Mouse (Mus musculus) neural tube, embryonic 11.5 days (tissue): ENCODE data around the gene Brinp2. TPM values are rescaled to one million over a fixed set of nuclear protein-coding genes. Genes with fewer than 3 reads are reported as not detected.
A peak's percentile ranks its signal among the peaks of the same experiment; 100 is the strongest.

Experiments
- ATAC-seq: fragments of 200-750 bp; cut with Nextera tagmentation; 2 replicates; pipeline ENCODE4 v1.8.0; 2017; ENCODE audit warnings: moderate number of reproducible peaks, mild to moderate bottlenecking, moderate TSS enrichment, moderate library complexity; ENCODE audit not compliant: insufficient read depth, low FRiP score, low TSS enrichment
- DNase-seq: peaks from one replicate; pipeline ENCODE4 v3.0.0-alpha.2; 2015; ENCODE audit warnings: low spot score
- H3K27ac ChIP-seq: fragments of 300-500 bp; sonication (generic); 2 replicates; pipeline ENCODE4 v1.5.1; 2014; ENCODE audit warnings: low read depth, mild to moderate bottlenecking, low read length
- H3K27me3 ChIP-seq: fragments of 300-500 bp; sonication (generic); 2 replicates; pipeline ENCODE4 v1.6.1; 2014; ENCODE audit warnings: mild to moderate bottlenecking, low read length, mixed read lengths; ENCODE audit not compliant: control insufficient read depth, insufficient read depth
- H3K36me3 ChIP-seq: fragments of 300-500 bp; sonication (generic); 2 replicates; pipeline ENCODE4 v1.6.1; 2014; ENCODE audit warnings: mild to moderate bottlenecking, low read length, moderate library complexity, mixed read lengths; ENCODE audit not compliant: control insufficient read depth, insufficient read depth
- H3K4me1 ChIP-seq: fragments of 300-500 bp; sonication (generic); 2 replicates; pipeline ENCODE4 v1.6.1; 2014; ENCODE audit warnings: low read length, mixed read lengths; ENCODE audit not compliant: control insufficient read depth, insufficient read depth
- H3K4me2 ChIP-seq: fragments of 300-500 bp; sonication (generic); 2 replicates; pipeline ENCODE4 v1.6.1; 2014; ENCODE audit warnings: low read depth, mild to moderate bottlenecking, moderate library complexity
- H3K4me3 ChIP-seq: fragments of 300-500 bp; sonication (generic); 2 replicates; pipeline ENCODE4 v1.5.1; 2014; ENCODE audit warnings: low read depth, low read length
- H3K9ac ChIP-seq: fragments of 300-500 bp; sonication (generic); 2 replicates; pipeline ENCODE4 v1.6.1; 2014; ENCODE audit warnings: mild to moderate bottlenecking, low read length
- H3K9me3 ChIP-seq: fragments of 300-500 bp; sonication (generic); 2 replicates; pipeline ENCODE4 v1.6.1; 2016; ENCODE audit warnings: low read length; ENCODE audit not compliant: control insufficient read depth
- WGBS: fragments of 180-500 bp; shearing (Covaris S2); extraction: QIAGEN DNeasy Blood & Tissue Kit; methylation state at CpG from one replicate; pipeline ENCODE4 v1.1.7; 2014; 5-methylcytosine and 5-hydroxymethylcytosine counted together
- polyA plus RNA-seq: library from polyadenylated mRNA; unstranded; fragments of >200 nt; fragmentation: Nextera tagmentation; extraction: Ambion mirVana; gene quantifications from 2 replicates; pipeline ENCODE4 v1.2.1, GENCODE M21; 2014

Brinp2 gene
- polyA plus RNA-seq, 1 experiment from 2014 or later = 3.9 TPM

DNA sequence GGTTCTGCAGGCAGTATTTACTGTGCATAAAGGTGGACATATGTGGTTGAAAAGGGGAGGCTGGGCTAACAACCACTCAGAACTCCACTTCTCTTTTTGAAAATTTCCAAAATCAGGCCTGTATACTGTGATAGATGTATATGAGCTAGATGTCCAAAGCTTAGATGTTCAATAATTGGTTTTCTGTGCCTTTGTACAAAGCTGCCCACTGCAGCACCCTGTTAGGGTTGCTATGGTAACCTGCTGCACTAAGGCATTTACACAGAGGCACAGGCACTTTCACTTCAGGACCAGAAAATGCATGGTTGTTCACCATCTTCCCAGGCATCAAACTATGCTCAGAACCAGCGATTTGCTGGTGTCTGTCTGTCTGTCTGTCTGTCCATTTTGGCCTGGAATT, 8.3 kb upstream of the Brinp2 start:
- 0 out of 2 replicates have a peak, but pooled peaks cover 2% of the 10 kb centered on the region for H3K27me3 ChIP-seq
- DNase-seq (peak; percentile 47), ATAC-seq (peak; percentile 59)
- H3K36me3 ChIP-seq = no peaks in the 10 kb centered on the region
- peak overlapping the region; percentile 16; the same call in 1 of the 2 replicates for H3K4me3 ChIP-seq
- 30% methylated on average over 1 of the region's 1 CpGs for WGBS
- peak overlapping the region; percentile 52 for H3K4me2 ChIP-seq
- no peaks in the 10 kb centered on the region for H3K9me3 ChIP-seq
- H3K4me1 ChIP-seq = peaks cover 16% of the 10 kb centered on the region; the same call in 1 of the 2 replicates
- H3K27ac ChIP-seq = no peak overlapping the region
- H3K9ac ChIP-seq = no peak overlapping the region

DNA sequence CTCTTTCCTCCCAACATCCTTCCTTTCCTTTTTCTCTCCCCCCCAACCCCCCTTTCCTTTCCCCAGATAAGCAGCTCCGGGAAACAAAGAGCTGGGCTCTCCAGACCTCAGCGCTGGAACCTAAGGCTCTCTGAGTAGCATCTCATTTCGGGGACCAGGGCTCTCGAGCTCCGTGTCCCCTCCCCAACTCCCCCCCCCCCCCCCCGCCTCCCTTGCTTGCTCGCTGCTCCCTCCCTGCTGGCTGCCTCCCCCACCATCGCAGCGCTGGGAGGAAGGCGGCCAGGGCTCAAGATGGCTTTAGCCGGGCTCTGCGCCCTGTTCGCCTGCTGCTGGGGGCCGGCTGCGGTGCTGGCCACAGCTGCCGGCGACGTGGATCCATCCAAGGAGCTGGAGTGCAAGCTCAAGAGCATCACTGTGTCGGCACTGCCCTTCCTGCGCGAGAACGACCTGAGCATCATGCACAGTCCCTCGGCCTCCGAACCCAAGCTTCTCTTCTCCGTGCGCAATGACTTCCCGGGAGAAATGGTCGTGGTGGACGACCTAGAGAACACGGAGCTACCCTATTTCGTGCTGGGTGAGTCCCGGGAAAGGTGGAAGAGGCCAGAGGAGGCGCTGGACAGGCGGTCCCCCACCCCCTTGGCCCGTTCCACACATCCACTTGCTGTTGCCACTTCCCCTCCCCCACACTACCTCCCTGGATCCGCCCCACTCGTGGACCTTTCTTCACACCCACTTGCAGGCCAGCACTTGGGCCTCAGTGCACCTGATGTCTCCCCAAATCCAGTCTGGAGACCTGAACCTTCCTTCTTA, 6.4 kb upstream of the Brinp2 start:
- WGBS = under 1% methylated on average over 35 of the region's 37 CpGs
- H3K27me3 ChIP-seq = 0 out of 2 replicates have a peak, but pooled peaks cover 2% of the 10 kb centered on the region
- H3K4me3 ChIP-seq = peak overlapping the region; percentile 48
- ATAC-seq (peak; percentile 79), DNase-seq (peak; percentile 63)
- peak overlapping the region; percentile 63 for H3K27ac ChIP-seq
- peak overlapping the region; percentile 52 for H3K4me2 ChIP-seq
- H3K36me3 ChIP-seq = no peaks in the 10 kb centered on the region
- H3K9ac ChIP-seq = peak overlapping the region; percentile 59
- H3K9me3 ChIP-seq = no peaks in the 10 kb centered on the region
- peaks cover 16% of the 10 kb centered on the region; the same call in 1 of the 2 replicates for H3K4me1 ChIP-seq

- peak within 1 kb of the TSS; percentile 52 for H3K4me2 ChIP-seq
- H3K27ac ChIP-seq = peak within 1 kb of the TSS; percentile 63
- 7% methylated on average over 2 of the region's 2 CpGs for WGBS
- ATAC-seq = no peak; the same call in 1 of the 2 replicates
- H3K27me3 ChIP-seq = 0 out of 2 replicates have a peak, but pooled peaks cover 2% of the 10 kb centered on the region
- no peaks in the 10 kb centered on the region for H3K9me3 ChIP-seq
- peaks cover 16% of the 10 kb centered on the region; the same call in 1 of the 2 replicates for H3K4me1 ChIP-seq
- peak within 1 kb of the TSS; percentile 59 for H3K9ac ChIP-seq
- DNase-seq = no peak
- no peaks in the 10 kb centered on the region for H3K36me3 ChIP-seq
- H3K4me3 ChIP-seq = peak within 1 kb of the TSS; percentile 48
These were observed 5.8 kb upstream of the Brinp2 start, which contains the start of gene Astn1 for GRCm38 (mm10) chr1:158361964-158362291. Gene Astn1 (plus strand): TSS chr1:158362273.

GRCm38 (mm10) chr1:158355177-158356050, 712 bp downstream of the Brinp2 start:
- peak; percentile 37 for ATAC-seq
- Histone ChIP-seq H3K27me3 (0 out of 2 replicates have a peak, but pooled peaks cover 8% of the 10 kb centered on the region), H3K4me3 (peak overlapping the region; percentile 56), H3K9ac (peak overlapping the region; percentile 57), H3K27ac (no peak overlapping the region), H3K4me1 (no peaks in the 10 kb centered on the region), H3K9me3 (no peaks in the 10 kb centered on the region), H3K36me3 (no peaks in the 10 kb centered on the region), H3K4me2 (peak overlapping the region; percentile 91)
- peak; percentile 50 for DNase-seq
- WGBS = 10% methylated on average over 28 of the region's 28 CpGs

DNA sequence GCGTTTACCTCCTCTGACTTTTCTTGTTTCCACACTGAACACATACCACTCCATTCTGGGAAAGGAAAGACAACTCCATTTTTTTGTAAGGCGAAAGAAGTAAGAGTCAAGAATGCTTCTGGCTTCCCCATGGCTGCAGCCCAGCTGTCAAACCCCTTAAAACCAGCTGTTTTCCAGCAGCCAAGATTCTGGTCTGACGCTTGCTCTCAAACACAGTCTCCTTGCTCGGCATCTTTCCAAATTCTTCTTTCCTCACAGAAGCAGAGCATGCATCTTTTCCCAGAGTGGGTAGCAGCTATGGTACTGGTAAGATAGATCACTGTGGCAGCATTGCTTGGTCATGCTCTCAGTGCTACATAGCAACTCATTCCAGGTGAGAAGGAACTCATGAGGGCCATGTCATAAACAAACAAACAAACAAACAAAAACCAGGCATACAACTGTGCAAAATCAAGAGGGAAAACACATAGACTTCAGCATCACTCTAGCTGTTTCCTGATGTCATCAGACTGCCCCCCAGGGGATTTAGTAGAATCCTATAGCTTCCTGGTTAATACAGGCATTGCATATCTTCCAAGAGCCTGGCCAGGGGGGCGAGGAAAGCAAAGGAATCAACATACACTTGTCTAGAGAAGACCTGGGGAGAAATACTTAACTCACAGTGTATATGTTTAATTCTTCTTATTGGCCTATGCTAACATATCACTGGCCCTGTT, 2.3 kb downstream of the Brinp2 start:
- no peak overlapping the region for H3K4me3 ChIP-seq
- 80% methylated on average over 5 of the region's 5 CpGs for WGBS

DNA sequence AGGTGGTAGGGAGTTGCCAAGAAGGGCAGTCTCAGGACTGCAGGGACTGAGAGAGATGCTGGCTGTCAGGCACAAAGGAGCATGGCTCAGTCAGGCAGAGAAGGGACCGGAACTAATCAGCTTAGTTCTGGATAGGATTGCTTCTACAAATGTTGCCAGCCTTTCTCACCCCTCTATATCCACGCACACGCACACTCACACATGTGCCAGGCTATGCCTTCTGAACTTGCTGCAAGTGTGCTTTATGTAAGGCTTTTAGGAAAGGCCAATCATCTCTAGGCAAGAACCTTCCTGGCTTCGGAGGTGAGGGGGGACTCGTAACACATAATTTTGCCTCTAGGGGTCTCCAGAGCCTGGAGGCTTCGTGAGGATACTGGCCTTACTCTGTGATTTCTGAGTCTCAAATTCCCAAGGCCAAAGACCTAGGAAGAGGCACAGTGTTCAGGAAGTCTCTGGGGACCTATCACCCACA, 12.8 kb downstream of the Brinp2 start:
- no peaks in the 10 kb centered on the region for H3K36me3 ChIP-seq
- 0 out of 2 replicates have a peak, but pooled peaks cover 2% of the 10 kb centered on the region for H3K4me1 ChIP-seq
- H3K27ac ChIP-seq = no peak overlapping the region
- no peaks in the 10 kb centered on the region for H3K27me3 ChIP-seq
- DNase-seq (peak; percentile 34), ATAC-seq (peak; percentile 80)
- WGBS = 45% methylated on average over 6 of the region's 6 CpGs
- H3K9ac ChIP-seq = no peak overlapping the region
- no peak overlapping the region for H3K4me2 ChIP-seq
- no peaks in the 10 kb centered on the region for H3K9me3 ChIP-seq
- H3K4me3 ChIP-seq = no peak overlapping the region

More for the DNA sequence above, 2.3 kb downstream of the Brinp2 start:
- Histone ChIP-seq H3K36me3 (no peaks in the 10 kb centered on the region), H3K4me2 (no peak overlapping the region), H3K27me3 (0 out of 2 replicates have a peak, but pooled peaks cover 8% of the 10 kb centered on the region), H3K27ac (no peak overlapping the region), H3K4me1 (no peaks in the 10 kb centered on the region), H3K9ac (no peak overlapping the region), H3K9me3 (no peaks in the 10 kb centered on the region)
- ATAC-seq (no peak), DNase-seq (no peak)

DNA sequence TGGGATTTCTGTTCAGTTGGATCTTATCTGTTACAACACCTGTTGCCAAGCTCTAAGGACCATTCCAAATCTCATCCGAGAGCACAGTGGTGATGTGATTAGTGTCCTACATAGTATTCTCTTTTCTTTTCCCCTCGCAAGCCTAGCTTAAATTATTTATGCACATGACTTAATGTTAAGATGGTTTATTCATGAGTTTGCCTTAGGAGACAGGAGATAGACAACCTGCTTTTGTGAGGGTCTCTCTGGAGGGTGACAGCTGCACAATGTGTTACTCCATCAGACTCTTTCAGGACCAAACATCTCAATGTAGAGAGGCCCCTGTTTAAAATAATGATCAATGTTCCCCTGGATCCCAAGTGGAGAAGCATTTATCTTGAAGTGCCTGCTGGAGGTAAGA, 27.3 kb downstream of the Brinp2 start:
- DNase-seq (no peak), ATAC-seq (no peak)
- no peaks in the 10 kb centered on the region; the same call in 1 of the 2 replicates for H3K36me3 ChIP-seq
- no peak overlapping the region for H3K27ac ChIP-seq
- H3K27me3 ChIP-seq = no peaks in the 10 kb centered on the region
- WGBS = 52% methylated on average over 2 of the region's 2 CpGs
- no peaks in the 10 kb centered on the region for H3K4me1 ChIP-seq
- H3K9me3 ChIP-seq = no peaks in the 10 kb centered on the region
- H3K9ac ChIP-seq = no peak overlapping the region
- H3K4me3 ChIP-seq = no peak overlapping the region
- H3K4me2 ChIP-seq = no peak overlapping the region

DNA sequence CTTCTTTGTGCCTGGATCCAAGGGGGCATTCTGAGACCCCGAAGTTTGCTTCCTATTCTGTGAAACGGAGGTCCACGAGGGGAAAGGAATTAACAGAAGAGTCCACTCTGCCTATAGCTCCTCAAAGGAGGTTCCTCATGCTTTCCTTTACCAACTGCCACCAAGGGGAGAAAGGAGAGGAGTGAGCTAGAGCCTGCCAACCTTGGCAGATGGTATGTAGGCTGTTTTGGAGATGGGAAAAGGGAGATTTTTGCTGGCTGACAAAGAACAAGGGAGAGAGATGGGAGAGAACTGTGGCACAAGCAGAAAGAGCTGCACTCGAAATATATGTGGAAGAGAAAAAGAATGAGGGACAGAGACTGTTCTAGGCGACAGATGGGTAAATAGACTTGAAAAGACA, 28.0 kb downstream of the Brinp2 start:
- H3K9ac ChIP-seq = no peak overlapping the region
- H3K4me2 ChIP-seq = no peak overlapping the region
- DNase-seq = no peak
- H3K4me1 ChIP-seq = no peaks in the 10 kb centered on the region
- H3K27ac ChIP-seq = no peak overlapping the region
- no peaks in the 10 kb centered on the region; the same call in 1 of the 2 replicates for H3K36me3 ChIP-seq
- 79% methylated on average over 5 of the region's 5 CpGs for WGBS
- no peaks in the 10 kb centered on the region for H3K9me3 ChIP-seq
- no peak overlapping the region for H3K4me3 ChIP-seq
- no peaks in the 10 kb centered on the region for H3K27me3 ChIP-seq
- ATAC-seq = no peak
